Mouse (Mus musculus): Measurements from ENCODE around the gene Rnf115.

Gene Rnf115

GRCm38 (mm10) chr3:96707903-96708683 is 19.4 kb upstream of the Rnf115 start, which contains the start of gene Nudt17:
Gene Nudt17, minus strand, starts transcription at chr3:96708562.
- DNase-seq (ENCODE audit: low read depth), result peak; percentile 87

- DNase-seq (ENCODE audit: low read depth), result no peak
These were observed 18.8 kb upstream of the Rnf115 start for GRCm38 (mm10) chr3:96708684-96709064.

- DNase-seq (ENCODE audit: low read depth), result no peak
These were observed 13.2 kb upstream of the Rnf115 start for GRCm38 (mm10) chr3:96714286-96714685.

- no peak for DNase-seq (ENCODE audit: low read depth)
These were observed 11.6 kb upstream of the Rnf115 start for GRCm38 (mm10) chr3:96715854-96716253.

GRCm38 (mm10) chr3:96719173-96719572 is 8.3 kb upstream of the Rnf115 start:
- peak; percentile 46 for DNase-seq (ENCODE audit: low read depth)

- DNase-seq (ENCODE audit: low read depth), result peak; percentile 54
These were observed 567 bp downstream of the Rnf115 start for GRCm38 (mm10) chr3:96727828-96728633.

GRCm38 (mm10) chr3:96728634-96729402 is 1.4 kb downstream of the Rnf115 start:
- peak; percentile 60 for DNase-seq (ENCODE audit: low read depth)

GRCm38 (mm10) chr3:96729403-96729784 is 1.9 kb downstream of the Rnf115 start:
- peak; percentile 73 for DNase-seq (ENCODE audit: low read depth)

- no peak for DNase-seq (ENCODE audit: low read depth)
These were observed 3.3 kb downstream of the Rnf115 start for GRCm38 (mm10) chr3:96730785-96731184.

- DNase-seq (ENCODE audit: low read depth), result no peak
These were observed 6.5 kb downstream of the Rnf115 start for GRCm38 (mm10) chr3:96733984-96734383.

- DNase-seq (ENCODE audit: low read depth), result no peak
These were observed 7.7 kb downstream of the Rnf115 start for GRCm38 (mm10) chr3:96735200-96735599.

GRCm38 (mm10) chr3:96737013-96737740 is 9.7 kb downstream of the Rnf115 start:
- no peak for DNase-seq (ENCODE audit: low read depth)

GRCm38 (mm10) chr3:96737995-96738394 is 10.5 kb downstream of the Rnf115 start:
- peak; percentile 32 for DNase-seq (ENCODE audit: low read depth)

- DNase-seq (ENCODE audit: low read depth), result peak; percentile 41
These were observed 12.8 kb downstream of the Rnf115 start for GRCm38 (mm10) chr3:96740279-96740678.

- DNase-seq (ENCODE audit: low read depth), result peak; percentile 63
These were observed 16.9 kb downstream of the Rnf115 start for GRCm38 (mm10) chr3:96744348-96744747.

- DNase-seq (ENCODE audit: low read depth), result no peak
These were observed 19.4 kb downstream of the Rnf115 start for GRCm38 (mm10) chr3:96746829-96747228.

- DNase-seq (ENCODE audit: low read depth), result no peak
These were observed 28.5 kb downstream of the Rnf115 start for GRCm38 (mm10) chr3:96755935-96756334.

GRCm38 (mm10) chr3:96757691-96758090 is 30.2 kb downstream of the Rnf115 start:
- DNase-seq (ENCODE audit: low read depth), result no peak

GRCm38 (mm10) chr3:96759695-96760094 is 32.2 kb downstream of the Rnf115 start:
- peak; percentile 91 for DNase-seq (ENCODE audit: low read depth)

GRCm38 (mm10) chr3:96764528-96764927 is 37.1 kb downstream of the Rnf115 start:
- DNase-seq (ENCODE audit: low read depth), result peak; percentile 57

- DNase-seq (ENCODE audit: low read depth), result no peak
These were observed 42.5 kb downstream of the Rnf115 start for GRCm38 (mm10) chr3:96769971-96770370.

GRCm38 (mm10) chr3:96772949-96773348 is 45.5 kb downstream of the Rnf115 start:
- DNase-seq (ENCODE audit: low read depth), result peak; percentile 25
